Mouse (Mus musculus) regulatory T cell (primary cell): ENCODE measurements at regions not wholly inside any gene's neighbourhood (a gene's known extent, or its start where the extent isn't known, plus 50 kb on each side); places are given as distances from the start of the nearest gene placed in this dataset.

ENCODE experiments used
- in situ Hi-C: fragments of 300-600 bp; cut with MboI, MseI; formaldehyde crosslinking; loops from one replicate; pipeline ENCODE4 v1.15.1; 2025; ENCODE audit warnings: high pct_unique_total_duplicates

DNA sequence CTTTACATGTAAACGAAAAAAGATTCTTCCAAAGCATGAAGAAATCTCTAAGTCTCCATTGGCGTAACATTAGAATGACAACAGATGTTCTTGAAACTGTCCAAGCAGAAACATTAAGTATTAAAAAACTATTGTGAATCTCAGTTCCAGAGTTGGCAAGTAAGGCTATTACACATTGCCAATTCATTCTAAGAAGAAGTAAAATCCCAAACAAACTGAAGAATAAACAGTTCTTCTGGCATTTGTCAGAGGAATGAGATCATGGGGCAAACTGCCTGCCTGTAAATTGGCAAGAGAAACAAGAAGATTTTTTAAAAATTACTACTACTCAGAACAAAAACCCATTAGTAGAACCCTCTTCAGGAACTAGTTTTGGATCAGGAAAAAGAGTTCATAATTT is 680.1 kb downstream of the Nova1 start:
- in situ Hi-C loops = no loop called here

DNA sequence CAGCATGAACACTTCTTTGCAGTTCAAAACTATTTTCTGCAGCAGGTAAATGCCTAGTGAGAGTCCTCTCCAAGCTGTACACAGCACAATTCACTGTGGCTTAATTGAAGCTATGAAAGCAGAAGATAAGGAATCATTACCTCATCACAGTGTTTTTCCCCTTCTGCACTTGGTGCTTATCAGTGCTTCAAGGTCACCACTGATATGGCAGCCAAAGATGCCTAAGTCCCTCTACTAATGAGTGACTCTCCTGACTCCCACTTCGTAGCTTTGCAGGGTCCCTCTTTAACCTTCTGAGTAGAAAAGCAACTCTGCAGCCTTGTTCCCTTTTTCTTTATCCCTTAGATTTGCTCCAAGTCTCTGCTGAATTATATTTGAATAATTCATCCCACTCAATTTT is 692.9 kb downstream of the Nova1 start:
- in situ Hi-C loops = no loop called here

DNA sequence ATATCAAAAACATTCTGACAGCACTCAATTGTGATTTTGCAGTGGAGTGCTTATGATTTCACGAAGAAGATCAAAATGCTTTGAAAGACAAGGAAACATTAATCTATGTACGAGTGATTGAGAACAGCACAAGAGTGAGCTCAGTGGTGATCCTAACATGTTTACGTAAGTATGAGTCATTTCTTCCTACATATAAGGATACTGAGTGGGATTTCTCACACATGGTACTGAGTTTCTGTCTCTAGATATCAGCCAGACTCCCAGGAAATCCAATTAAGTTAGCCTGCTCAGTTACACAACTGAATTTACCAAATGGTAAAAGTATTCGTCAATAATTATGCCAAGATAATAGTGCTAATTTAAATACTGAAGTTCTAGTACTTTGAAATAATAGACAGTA is 707.4 kb downstream of the Nova1 start:
- in situ Hi-C loops = no loop called here

DNA sequence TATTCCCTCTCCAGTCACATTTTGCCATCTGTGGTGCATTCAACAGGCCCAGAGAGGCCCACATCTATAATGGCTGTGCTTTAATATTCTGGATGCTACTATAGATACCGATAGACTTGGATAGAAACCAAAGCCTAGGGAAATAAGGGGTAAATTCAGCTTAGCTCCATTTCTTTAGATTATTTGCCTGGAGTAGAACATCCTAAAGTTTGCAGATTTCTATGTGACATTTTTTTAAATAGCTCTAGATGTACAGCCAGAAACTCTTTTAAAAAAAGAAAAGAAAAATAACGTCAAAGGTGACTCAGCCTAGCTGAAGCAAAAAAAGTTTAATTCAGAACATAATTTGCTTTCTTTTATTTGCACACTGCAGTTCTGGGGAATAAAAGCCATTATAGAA is 735.4 kb downstream of the Nova1 start:
- in situ Hi-C loops = loop anchor here (10.0 kb wide), 1 partner anchor 1091 kb away; no protein-coding TSS in a partner anchor

DNA sequence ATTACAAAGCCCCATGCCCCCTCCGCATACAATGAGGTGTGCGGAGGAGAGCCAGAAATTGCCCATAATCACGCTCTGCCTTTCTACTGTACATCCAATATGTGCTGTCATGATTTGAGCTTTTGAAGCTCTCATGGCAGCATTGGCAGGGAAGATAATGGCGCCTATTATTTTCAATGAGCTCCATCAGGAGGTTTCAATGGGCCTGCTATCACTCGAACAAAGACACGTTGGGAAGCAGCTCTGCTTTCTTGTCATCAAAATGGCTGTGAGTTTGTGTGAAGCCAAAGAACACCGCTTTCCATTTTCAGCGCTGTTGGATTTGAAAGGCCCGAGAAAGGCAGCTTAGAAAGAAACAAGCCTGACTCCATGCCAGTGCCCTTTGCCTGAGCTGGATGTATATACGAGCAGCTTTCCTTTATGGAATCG is 742.9 kb downstream of the Nova1 start:
- in situ Hi-C loops = no loop called here

DNA sequence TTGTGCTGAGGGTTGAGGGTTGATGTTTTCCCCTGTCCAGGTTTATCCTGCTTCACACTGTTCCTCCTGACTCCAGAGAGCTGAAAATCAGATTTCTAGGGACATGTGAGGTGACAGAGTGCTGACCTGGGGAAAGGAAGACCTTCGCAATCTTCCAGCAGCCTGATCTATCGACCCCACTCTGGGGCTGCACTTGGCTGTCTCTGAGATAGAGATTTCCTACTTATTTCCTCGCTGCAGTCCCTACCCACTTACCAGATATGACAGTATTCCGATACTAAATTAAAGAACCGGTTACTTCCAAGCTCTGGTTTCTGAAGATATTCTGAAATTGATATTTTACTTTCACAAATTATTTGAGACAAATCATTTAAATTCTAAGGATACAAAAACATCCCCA is 743.4 kb downstream of the Nova1 start:
- in situ Hi-C loops = no loop called here

DNA sequence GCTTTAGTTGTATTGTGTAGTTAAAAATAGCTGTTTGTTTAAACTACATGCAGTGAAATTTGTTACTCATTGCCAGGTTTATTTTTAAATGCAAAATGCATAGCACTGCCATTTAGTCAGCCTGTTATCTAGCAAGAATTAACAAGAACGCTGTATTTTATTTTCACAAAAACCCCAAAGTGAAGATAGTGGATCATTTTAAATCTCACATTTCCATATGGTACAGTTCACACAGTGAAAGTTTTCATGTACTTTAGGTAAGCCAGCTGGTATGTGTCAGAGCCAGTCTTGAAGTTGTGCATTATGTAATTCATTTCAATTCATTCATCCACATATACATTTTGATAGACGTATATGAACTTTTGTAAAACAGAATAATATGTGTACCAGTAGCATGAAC is 751.8 kb downstream of the Nova1 start:
- in situ Hi-C loops = no loop called here

DNA sequence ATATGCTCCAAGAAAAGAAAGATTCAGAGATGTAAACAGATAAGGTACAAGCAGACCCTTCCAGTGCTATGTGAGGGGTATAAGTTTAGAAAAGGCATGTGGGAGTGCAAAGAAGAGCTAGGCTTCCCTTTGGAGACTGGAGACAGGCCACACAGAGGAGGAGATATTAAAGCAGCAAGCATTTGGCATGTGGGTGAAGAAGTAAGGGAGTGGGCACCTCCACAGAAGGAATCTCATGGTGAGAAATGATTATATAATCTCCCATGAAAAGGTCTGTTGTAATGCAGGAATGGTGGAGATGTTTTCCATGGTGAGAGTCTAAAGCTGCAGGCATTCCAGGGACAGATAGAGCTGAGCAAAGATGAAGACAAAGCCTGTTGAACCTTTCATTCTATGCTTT is 778.1 kb downstream of the Nova1 start:
- in situ Hi-C loops = no loop called here

DNA sequence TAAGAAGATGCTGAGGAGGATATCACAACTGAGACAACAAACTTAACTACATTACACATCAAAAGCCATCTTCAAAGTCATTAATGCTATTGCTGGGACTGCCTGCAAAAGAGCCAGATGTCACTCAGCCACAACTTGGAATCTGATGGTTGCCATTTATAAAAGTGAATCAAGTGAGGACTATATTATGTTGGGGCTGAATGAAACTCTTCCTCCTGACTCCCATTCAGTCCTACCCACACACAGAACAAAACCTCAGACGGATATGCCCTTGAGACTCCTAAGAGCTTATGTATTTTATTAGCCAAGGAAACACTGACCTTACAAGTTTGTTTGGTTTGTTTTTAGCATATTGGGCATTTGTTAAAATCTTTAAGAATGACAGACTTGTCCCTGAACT is 778.5 kb downstream of the Nova1 start:
- in situ Hi-C loops = no loop called here

DNA sequence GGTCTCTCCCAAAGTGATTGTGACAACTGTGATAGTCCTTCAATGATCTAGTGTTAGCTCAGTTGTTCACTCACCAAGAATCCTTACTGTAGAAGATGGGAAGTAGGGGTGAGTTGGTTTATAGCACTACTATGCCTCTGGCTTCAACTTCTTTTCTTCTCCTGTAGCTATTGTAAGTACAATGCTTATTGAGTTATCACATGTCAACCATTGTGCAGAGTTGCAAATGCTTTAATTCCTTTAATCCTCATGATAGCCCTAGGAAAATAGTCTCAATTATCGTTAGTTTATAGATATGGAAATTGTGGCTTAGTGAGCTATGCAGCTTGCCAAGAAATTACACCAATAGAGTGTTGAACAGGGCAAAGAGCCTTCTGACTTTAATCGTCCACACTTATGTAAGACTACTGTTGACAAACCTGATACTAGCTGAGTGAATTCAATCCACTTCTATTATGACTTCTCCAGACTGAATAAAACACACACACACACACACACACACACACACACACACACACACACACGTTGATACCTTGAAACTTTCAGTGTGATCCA is 782.1 kb downstream of the Nova1 start:
- in situ Hi-C loops = no loop called here

DNA sequence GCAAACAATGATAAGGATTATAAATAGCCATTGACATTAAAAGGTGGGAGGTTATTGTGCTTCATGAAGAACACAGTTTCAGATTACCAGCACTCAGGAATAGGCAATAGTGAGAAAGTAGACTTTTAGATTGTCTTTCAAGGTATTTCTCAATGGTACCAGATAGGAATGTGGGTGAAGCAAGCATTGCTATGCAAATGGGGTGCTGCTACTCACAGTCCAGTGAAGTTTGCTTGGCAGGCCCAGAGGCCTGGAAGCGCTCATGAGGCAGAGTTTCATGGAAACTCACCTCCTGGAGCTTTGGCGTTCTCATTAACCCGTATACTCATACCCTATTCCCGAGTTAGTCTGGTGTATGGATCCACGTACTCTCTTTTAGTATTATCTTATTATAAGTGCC is 793.5 kb downstream of the Nova1 start:
- in situ Hi-C loops = no loop called here

DNA sequence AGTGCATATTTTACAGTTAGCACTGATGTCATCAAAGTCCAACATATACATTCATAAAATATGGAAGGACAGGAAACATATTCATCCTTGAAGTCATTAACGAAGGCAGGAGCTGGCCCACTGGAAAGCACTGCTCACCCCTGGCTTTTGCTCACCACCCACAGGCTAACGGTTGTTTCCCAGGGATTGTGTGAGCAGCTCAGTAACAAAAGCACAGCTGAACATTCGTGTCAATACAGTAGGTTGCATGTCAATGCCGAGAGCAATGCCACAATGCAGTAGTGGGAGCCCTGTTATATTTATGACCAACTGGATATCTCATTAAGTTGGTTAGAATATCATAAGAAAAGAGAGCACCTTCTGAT is 797.2 kb downstream of the Nova1 start:
- in situ Hi-C loops = no loop called here

DNA sequence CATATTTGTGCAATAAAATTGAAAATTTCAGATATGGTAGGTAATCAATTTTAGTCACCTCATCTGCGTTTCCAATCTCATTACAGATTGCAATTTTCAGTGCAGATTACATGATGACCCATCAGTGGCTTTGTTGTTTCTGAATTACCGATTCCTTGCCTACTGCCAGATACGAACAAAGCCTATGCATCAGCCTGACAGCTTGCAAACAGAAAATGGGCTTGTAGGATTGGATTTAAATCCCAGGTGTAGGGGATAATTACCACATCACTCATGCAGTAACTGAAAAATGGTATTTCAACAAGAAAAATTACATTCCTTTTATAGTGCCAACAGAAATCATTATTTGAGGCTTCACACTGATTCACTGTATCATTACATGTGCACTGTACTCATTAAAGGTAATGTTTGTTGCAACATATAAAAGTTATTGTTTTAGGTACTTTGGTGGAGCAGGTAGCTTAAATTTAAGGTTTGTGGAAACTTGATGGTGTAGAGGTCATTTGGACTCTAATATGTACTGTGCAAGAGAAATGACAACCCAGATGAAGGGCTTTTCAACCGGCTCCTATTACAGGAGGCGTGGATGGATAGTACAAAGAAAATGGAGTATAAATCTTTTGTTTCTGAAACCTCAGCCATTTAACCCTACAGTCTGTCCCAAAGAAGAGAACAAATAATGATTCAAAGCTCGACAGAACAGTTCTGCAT is 797.7 kb downstream of the Nova1 start:
- in situ Hi-C loops = no loop called here

DNA sequence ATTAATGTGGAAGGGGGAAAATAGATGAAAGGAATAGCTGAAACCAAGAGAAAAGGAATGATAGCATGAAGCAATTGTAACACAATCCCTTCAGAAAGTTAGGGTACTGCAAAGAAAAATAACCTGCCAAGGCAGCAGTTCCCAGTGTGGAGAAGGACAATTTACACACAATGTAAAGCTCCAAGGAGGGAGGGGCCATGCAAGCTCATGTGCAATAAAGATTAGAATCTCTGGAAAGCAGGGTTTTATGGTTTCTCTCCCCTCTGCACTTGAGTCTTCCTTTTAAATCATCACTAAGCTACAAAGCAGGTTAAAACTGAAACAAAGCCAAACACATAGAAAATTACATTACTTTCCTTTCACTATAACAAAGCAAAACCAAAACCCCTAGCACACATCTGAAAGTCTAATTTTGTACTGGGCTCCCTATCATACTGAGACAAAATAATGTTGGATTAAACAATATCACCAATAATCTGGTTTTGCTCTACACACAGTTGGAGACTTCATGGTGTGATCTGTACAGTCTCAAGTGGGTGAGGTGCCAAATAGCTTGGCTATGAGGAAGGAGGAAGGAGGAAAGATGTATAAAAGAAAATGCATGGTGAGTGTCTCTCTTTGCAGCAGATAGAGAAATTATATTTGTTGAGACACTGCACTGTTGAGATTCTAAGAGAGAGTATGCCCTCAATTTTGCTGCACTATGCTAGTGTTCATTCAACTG is 840.9 kb downstream of the Nova1 start:
- in situ Hi-C loops = no loop called here

DNA sequence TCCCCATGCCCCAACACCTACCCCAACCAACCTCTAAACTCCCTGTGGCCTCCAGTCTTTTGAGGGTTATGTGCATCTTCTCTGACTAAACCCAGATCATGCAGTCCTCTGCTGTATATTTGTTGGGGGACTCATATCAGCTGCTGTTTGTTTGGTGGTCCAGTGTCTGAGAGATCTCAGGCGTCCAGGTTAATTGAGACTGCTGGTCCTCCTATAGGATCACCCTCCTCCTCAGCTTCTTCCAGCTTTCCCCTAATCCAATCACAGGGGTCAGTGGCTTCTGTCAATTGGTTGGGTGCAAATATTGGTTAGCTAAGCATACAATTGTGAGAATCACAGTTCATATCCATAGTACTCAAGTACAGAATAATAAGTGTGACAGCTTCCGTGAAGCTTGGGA is 842.9 kb downstream of the Nova1 start:
- in situ Hi-C loops = no loop called here

DNA sequence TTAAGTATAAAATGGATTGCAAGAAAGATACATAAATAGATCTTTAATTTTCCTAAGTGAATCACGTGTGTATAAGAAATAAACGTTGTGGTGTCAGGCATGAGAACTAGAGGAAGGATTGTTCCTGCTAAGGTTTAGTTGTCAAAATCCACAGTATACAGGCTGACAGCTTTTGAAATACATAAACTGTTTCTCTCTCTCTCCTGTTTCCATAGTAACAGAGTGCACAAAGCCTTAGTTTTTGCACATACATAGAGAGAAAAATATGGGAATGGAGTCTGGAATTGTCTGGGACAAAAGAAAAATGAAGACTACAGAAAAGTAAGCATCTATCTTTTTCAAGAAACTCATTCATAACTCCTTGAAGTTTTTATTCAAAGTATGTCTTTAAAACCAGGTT is 848.3 kb downstream of the Nova1 start:
- in situ Hi-C loops = no loop called here

DNA sequence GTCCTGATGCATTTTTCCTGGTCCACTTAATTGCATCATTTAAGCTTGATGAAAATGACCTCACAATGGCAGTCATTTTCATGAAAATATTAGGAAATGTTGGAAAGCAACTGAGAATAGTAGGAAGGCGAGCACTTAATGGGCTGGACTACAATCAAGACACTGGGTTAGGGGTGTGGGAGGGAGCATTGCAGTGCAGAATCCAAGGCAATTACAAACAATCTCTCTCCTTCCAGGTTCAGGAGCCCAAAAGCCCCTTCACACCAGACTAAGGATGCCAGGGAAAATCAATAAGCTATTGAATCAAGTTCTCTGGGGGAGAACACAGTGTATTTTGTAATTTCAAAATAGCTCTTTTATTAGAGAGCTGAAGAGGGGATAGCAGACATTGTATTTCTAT is 848.8 kb downstream of the Nova1 start:
- in situ Hi-C loops = no loop called here

DNA sequence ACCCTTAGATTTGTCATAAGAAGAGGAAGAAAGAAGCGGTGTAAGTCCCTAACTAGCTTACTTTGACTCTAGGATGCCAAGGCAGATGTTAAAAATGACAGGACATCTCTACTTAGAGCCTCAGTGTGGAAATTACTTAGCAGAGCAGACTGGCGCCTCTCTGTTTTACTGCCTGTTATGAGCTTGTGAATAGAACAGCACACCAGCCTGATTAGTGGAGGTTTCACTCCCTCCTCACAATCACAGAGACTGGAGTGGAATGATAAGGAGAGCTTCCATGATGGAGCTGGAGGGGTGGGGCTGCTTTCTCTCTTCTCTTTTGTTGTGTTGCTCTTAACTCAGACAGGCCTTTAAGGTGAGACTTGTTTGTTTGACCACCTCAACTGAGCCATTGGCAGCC is 871.8 kb downstream of the Nova1 start:
- in situ Hi-C loops = no loop called here

DNA sequence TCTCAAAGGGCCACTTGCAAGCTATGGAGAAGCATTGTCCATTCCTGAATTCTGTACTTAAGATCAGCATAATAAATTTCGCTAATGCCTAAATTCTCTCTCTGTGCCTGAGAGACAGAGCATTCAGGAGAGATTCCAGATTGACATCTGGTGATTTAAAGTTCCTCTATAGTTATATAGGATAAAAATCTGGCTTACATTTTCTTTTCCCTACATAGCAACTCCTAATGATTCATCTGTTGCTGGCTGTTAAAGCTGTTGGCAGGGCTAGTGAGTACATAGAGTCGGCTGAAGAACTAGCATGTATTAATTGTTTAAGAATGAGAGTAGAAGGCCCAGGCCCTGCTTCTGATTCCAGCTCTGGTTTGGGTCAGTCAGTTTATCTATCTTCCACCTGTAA is 870.0 kb upstream of the Stxbp6 start:
- in situ Hi-C loops = no loop called here

DNA sequence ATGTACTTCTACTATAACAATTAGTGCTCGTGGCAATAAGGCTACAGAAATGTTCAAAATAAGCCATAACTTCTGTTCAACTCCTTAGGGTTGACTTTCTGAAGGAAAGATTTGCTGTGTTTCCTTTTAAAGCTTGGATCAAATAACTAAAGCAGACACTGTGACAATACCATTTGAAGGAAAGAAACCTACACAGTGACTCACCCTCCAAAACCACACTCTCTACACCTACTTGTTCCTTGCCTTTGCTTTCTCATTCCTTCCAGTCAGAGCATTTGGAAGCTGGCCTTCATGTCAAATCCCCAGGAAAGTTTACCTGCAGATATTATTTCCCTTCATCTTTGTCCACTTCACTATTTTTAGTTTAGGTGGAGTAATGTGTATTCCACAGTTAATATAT is 867.9 kb upstream of the Stxbp6 start:
- in situ Hi-C loops = no loop called here

DNA sequence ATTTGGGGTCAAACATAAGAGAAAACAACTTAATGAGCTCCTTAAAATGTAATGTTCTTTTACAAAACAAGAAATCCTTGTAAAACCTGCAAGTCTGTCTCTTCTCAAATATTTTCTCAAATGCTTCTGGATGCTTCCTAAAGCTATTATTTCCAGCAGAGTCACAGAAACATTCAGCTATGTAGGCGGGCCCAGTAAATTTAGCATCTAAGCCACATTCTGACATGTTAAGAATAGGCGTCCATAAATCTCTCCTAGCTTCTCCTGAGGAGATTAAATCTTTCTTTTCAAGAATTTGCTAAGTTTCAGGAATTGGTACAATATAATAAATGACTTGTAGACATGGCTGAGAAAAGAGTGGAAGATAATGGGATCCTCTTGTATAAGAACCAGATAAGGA is 858.9 kb upstream of the Stxbp6 start:
- in situ Hi-C loops = no loop called here

DNA sequence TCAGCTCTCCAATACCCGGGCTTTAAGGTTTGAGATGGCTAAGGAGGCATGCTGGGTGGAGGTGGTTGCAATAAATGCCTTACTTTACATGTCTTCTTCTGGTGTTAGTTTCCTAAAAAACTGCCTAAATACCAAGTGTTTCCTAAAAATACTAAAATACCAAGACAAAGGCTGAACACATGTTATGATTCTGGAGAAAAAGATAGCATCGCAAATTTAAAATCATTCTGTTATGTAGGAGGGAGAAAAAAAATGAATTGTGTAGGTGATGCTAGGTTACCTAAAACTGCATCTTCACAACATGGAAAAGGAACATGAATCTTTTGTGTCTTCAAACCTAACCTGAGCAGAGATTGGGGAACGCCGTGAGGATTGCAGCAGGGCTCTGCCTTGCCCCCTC is 857.7 kb upstream of the Stxbp6 start:
- in situ Hi-C loops = no loop called here

DNA sequence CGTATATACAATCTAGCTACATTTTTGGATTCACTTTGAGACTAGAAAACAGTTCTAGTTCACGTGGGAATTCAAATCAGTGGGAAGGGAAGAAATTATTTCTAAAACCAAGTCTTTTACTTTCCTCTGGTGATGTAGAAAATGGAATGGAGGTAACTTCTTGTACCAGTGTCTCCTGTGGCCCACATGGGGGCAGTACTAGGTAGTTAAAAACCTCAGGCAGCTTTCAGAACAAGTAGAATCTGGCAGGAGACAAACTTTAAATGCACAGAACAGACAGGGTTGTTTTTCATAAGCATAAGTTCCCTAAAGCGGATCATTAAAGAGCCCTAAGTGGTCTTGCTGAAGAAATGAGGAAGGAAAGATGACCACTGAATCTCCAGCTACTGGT is 855.2 kb upstream of the Stxbp6 start:
- in situ Hi-C loops = no loop called here
